Mouse (Mus musculus): ENCODE data around the gene Arhgap27. TPM values are rescaled to one million over a fixed set of nuclear protein-coding genes. Genes with fewer than 3 reads are reported as not detected.
"Not testable (repeated sequence)": the region's sequence is repeated elsewhere in the genome, so short reads cannot be mapped to it uniquely, and the experiment has no call there.

The Arhgap27 gene
- 38.4 and 46.8 TPM in 2 replicates for polyA plus RNA-seq (2012; rRNA removed)

DNA sequence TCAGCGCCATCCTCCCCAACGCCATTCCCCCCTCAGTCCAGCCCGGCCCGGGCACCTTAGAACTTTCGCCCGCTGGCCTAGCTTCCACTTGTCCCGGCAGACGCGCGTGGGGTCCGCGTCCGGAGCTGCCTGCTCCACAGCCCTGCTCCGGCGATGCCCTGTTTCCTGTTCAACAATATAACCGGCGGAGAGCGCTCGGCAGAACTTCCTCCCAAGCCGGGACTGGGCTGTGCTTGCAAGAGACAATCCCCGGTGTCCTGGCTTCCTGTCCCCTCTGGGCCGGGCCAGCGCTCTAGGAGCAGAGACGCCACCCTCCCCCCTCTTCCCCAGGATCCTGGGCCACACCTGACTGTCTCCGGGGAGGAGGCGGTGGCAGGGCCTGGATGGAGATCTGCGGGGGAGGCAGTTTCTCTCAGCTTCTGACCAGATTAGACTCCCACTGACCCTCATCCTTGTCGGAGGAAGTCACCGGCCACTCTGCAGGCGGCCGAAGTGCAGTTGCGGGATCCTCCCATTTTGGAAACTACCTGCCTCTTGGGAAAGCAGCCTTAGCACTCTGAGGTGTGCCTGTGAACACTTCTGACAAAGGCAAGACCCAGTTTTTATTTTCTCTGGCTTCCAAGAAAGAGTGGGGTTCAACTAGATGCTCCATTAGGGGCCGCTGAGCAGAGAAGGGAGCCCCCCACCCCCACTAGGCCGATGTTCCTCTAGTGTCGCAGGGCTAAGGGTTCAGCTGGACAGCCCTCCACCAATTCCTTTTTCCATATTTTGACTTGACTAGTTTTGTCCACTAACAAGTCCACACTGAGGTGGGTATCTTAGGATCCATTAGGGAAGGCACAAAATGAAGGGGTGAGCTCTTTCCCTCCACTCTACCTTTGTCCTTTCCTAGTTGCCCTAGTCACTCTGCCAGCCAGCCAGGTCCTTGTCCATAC lies at the start of gene Arhgap27:
TSS of gene Arhgap27 (minus strand) at position 479 of the 935 bp plus-strand sequence.
- Histone ChIP-seq H3K4me1 (ENCODE audit: control insufficient read depth, insufficient read depth, low read length) (peaks cover 6% of the 10 kb centered on the region; the same call in 1 of the 2 replicates), H3K27ac (ENCODE audit: insufficient read depth, low read depth, low read length) (peak within 1 kb of the TSS; percentile 67), H3K36me3 (ENCODE audit: control insufficient read depth, insufficient read depth, low read length) (no peaks in the 10 kb centered on the region), H3K4me3 (ENCODE audit: insufficient read depth, low read depth, low read length) (peak within 1 kb of the TSS; percentile 49), H3K27me3 (replicated peaks; ENCODE audit: control insufficient read depth, insufficient read depth, low read length) (no peaks in the 10 kb centered on the region)
- DNase-seq = peak; percentile 92
- TF ChIP-seq CTCF (conservative IDR thresholded peaks at IDR 0.05; ENCODE audit: insufficient read depth, insufficient read length, low read depth, low read length) = no peak
- peak; percentile 2 for TF ChIP-seq POLR2A (IDR thresholded peaks at IDR 0.05; ENCODE audit: low read depth, low read length)
- 7% methylated on average over 35 of the region's 35 CpGs for WGBS

DNA sequence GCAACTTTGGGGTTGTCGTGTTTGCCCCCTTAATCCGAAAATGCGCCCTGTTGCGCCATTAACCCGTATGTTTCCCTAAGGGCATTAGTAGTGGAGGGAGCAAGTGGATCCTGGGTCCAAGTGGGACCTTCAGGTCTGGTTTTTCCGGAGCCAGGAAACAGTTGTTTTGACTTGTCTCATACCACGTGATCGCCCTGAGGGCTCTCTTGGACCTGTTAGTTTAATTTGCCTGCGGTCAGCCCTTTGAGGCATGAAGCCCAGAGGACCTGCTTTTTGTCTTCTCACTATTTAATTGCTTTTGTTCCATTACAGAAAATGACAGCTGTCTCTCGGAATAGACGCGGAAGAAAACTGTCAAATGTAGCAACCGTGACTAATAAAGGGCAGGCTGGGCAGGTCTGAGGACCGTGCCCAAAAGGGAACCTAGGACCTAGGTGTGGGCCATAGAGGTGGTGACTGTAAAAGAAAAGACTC lies 49.5 kb upstream of the Arhgap27 start:
- Histone ChIP-seq H3K27me3 (replicated peaks; ENCODE audit: control insufficient read depth, insufficient read depth, low read length) (no peaks in the 10 kb centered on the region), H3K4me1 (ENCODE audit: control insufficient read depth, insufficient read depth, low read length) (peaks cover 9% of the 10 kb centered on the region; the same call in 1 of the 2 replicates), H3K4me3 (ENCODE audit: insufficient read depth, low read depth, low read length) (peak overlapping the region; percentile 94), H3K36me3 (ENCODE audit: control insufficient read depth, insufficient read depth, low read length) (no peaks in the 10 kb centered on the region), H3K27ac (ENCODE audit: insufficient read depth, low read depth, low read length) (peak overlapping the region; percentile 73)
- TF ChIP-seq CTCF (conservative IDR thresholded peaks at IDR 0.05; ENCODE audit: insufficient read depth, insufficient read length, low read depth, low read length) (no peak), POLR2A (IDR thresholded peaks at IDR 0.05; ENCODE audit: low read depth, low read length) (no peak)
- peak; percentile 81 for DNase-seq
- WGBS = 3% methylated on average over 14 of the region's 14 CpGs

DNA sequence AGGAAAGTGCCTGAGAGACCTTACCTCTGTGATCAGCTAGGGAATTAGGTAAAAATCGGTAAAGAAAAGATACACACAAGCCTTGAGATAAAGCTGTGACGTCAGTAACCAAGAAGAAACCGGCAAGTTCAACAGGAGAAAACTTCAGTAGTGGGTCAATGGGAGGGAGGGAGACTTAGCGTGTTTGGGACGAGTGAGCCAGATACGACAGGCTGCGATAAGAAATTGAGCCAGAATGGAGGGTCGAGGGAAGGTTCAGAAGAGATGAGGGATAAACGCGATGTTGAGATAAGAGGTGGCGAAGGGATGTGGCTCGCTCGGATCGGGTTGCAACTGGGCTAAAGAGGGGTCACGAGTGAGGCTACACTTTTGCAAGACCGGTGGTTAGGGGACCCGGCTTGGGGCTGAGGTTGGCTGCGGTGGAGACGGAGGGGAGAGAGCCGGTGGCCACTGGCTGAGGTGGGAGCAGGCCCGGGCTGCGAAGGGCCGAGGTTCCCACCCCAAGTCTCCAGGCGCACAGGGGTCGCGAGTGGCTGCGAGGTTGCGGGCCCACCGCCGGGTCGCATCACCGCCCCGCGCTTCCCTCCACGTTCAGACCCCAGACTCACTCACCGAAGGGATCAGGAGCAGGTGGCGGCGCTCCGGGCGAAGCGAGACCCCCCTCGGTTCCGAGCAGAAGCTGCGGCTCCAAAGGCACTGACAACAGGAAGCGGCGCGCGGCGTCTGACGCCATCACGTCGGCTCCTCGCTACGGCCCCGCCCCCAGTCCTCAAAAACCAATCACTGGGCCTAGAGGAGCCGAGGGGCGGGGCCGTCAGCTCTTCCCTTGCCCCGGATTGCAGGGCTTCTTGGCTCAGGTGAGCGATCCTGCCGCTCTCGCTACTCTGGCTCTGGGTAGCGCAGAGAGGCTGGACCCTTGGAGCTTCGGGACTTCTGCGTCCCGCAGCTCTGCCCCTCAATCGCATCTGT lies 48.8 kb upstream of the Arhgap27 start, which contains the start of gene Plekhm1:
TSS of gene Plekhm1 (minus strand) at position 707 of the 969 bp plus-strand sequence.
- H3K27ac ChIP-seq (ENCODE audit: insufficient read depth, low read depth, low read length) = peak within 1 kb of the TSS; percentile 73
- peaks cover 9% of the 10 kb centered on the region; the same call in 1 of the 2 replicates for H3K4me1 ChIP-seq (ENCODE audit: control insufficient read depth, insufficient read depth, low read length)
- H3K4me3 ChIP-seq (ENCODE audit: insufficient read depth, low read depth, low read length) = peak within 1 kb of the TSS; percentile 94
- TF ChIP-seq CTCF (conservative IDR thresholded peaks at IDR 0.05; ENCODE audit: insufficient read depth, insufficient read length, low read depth, low read length) (no peak), POLR2A (IDR thresholded peaks at IDR 0.05; ENCODE audit: low read depth, low read length) (peak; percentile 27)
- no peaks in the 10 kb centered on the region for H3K27me3 ChIP-seq (replicated peaks; ENCODE audit: control insufficient read depth, insufficient read depth, low read length)
- under 1% methylated on average over 67 of the region's 67 CpGs for WGBS
- DNase-seq = peak; percentile 98
- H3K36me3 ChIP-seq (ENCODE audit: control insufficient read depth, insufficient read depth, low read length) = no peaks in the 10 kb centered on the region

DNA sequence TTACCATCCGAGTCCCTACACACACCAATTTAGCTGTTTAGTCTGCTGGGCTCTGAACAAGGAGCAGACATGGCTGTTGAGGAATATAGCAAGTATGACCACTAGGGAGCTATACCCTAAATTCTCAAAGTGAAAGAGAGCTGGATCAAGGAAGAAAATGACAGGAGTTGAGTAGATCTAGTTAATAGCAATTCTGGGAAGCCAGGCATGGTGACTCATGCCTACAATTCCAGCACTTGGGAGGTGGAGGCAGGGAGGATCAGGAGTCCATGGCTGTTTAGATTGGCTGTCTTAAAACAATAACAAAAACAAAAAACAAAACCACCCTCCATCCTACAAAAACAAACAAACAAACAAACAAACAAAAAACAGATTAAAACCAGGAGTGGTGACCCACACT lies 47.8 kb upstream of the Arhgap27 start:
- H3K4me1 ChIP-seq (ENCODE audit: control insufficient read depth, insufficient read depth, low read length) = peaks cover 9% of the 10 kb centered on the region; the same call in 1 of the 2 replicates
- H3K36me3 ChIP-seq (ENCODE audit: control insufficient read depth, insufficient read depth, low read length) = no peaks in the 10 kb centered on the region
- H3K4me3 ChIP-seq (ENCODE audit: insufficient read depth, low read depth, low read length) = no peak overlapping the region
- no peaks in the 10 kb centered on the region for H3K27me3 ChIP-seq (replicated peaks; ENCODE audit: control insufficient read depth, insufficient read depth, low read length)
- DNase-seq = no peak
- WGBS = 68% methylated on average over 1 of the region's 1 CpGs
- no peak overlapping the region for H3K27ac ChIP-seq (ENCODE audit: insufficient read depth, low read depth, low read length)
- TF ChIP-seq POLR2A (IDR thresholded peaks at IDR 0.05; ENCODE audit: low read depth, low read length) = no peak
- no peak for TF ChIP-seq CTCF (conservative IDR thresholded peaks at IDR 0.05; ENCODE audit: insufficient read depth, insufficient read length, low read depth, low read length)

DNA sequence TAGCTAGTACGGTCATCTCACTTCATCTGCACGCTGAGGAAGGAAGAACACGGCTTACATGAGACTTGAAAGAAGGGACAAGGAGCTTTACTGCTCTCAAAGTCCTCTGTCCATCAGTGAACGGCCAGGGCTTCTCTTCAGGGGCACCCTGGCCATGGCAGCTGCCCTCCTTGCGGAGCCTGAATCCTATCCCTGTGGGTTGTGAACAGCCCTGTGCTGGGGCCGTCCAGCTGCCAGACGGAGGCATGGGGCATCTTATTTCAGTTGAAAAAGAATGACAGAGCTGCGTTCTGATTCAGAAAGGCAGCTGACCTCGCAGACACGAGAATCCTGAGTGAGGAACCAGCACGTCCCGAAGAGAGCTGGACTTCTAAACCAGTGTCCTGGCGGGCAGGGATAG lies 45.4 kb upstream of the Arhgap27 start:
- TF ChIP-seq CTCF (conservative IDR thresholded peaks at IDR 0.05; ENCODE audit: insufficient read depth, insufficient read length, low read depth, low read length) = no peak
- no peak for TF ChIP-seq POLR2A (IDR thresholded peaks at IDR 0.05; ENCODE audit: low read depth, low read length)
- H3K36me3 ChIP-seq (ENCODE audit: control insufficient read depth, insufficient read depth, low read length) = no peaks in the 10 kb centered on the region
- H3K27ac ChIP-seq (ENCODE audit: insufficient read depth, low read depth, low read length) = no peak overlapping the region
- WGBS = 90% methylated on average over 13 of the region's 13 CpGs
- peaks cover 16% of the 10 kb centered on the region; the same call in 1 of the 2 replicates for H3K4me1 ChIP-seq (ENCODE audit: control insufficient read depth, insufficient read depth, low read length)
- no peaks in the 10 kb centered on the region for H3K27me3 ChIP-seq (replicated peaks; ENCODE audit: control insufficient read depth, insufficient read depth, low read length)
- no peak for DNase-seq
- H3K4me3 ChIP-seq (ENCODE audit: insufficient read depth, low read depth, low read length) = no peak overlapping the region

DNA sequence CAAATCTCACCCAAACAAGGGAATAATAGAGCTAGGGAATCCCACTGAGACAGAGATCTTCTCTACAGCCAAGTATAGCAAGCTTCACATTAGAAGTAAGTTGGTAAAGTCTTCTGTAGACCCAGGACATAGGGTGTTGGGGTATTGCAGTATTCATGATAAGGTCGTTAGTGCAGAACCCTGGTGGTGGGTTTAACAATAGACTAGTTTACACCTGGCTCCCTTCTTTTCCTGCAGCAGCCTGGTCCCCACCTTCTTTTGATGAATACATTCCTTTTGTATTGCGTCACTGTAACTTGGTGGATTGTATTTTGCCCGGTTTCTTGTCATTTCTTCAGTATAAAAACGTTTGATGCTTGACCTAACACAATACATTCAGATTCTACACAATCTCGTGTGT lies 43.6 kb upstream of the Arhgap27 start:
- not testable (repeated sequence) for H3K27me3 ChIP-seq (replicated peaks; ENCODE audit: control insufficient read depth, insufficient read depth, low read length); H3K36me3 ChIP-seq (ENCODE audit: control insufficient read depth, insufficient read depth, low read length); H3K4me3 ChIP-seq (ENCODE audit: insufficient read depth, low read depth, low read length); DNase-seq; H3K27ac ChIP-seq (ENCODE audit: insufficient read depth, low read depth, low read length)
- WGBS = 46% methylated on average over 5 of the region's 5 CpGs
- H3K4me1 ChIP-seq (ENCODE audit: control insufficient read depth, insufficient read depth, low read length) = peaks cover 18% of the 10 kb centered on the region; the same call in 1 of the 2 replicates

Data from kidney, adult 2 months (tissue).